Mouse (Mus musculus): ENCODE measurements around the gene Zcchc18.
"Not testable (repeated sequence)": the region's sequence is repeated elsewhere in the genome, so short reads cannot be mapped to it uniquely, and the experiment has no call there.

DNA sequence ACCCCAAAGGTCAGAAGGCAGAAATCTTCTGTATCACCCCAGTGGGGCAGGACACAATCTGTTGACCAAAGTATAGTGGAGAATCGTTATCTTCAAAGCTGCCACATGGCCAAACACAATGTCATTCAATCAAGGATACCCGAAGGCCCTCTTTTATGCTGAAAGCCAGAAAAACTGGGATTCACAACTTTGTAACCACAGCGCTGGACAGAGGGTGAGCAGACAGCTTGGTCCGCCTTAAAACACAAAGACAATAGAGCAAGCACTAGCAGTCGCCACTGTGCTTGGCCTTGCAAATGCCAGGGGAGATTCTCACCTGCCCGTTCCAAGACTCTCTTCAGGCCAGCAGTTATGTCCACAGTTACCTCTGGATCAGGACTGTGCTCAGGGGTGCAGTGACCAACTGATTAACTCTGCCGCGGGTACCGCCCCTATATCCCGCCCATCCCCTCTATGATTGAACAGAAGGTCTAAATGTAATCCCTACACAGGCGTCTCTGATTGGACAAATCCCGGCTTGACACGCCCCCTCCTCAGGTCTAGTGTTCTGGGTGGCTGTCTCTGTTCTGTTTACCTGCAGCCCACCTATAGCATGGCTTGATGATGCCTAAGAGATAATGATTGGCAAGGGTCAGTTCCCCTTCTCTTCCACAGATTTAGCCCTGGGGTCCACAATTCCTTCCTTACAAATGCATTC, 35.2 kb upstream of the Zcchc18 start:
- not testable (repeated sequence) for TF ChIP-seq CHD2 (IDR thresholded peaks at IDR 0.05; ENCODE audit: low read length); ELF1 (IDR thresholded peaks at IDR 0.05; ENCODE audit: low read depth, low read length); EP300 (IDR thresholded peaks at IDR 0.05; ENCODE audit: low read length); CTCF (conservative IDR thresholded peaks at IDR 0.05 in 1 of 2, IDR thresholded peaks at IDR 0.05 in 1 of 2; ENCODE audit: low read depth in 2 of 2, low read length in 2 of 2); ZC3H11A (IDR thresholded peaks at IDR 0.05; ENCODE audit: low read depth, low read length); TBP (conservative IDR thresholded peaks at IDR 0.05; ENCODE audit: low read depth, low read length); POLR2A (IDR thresholded peaks at IDR 0.05; ENCODE audit: low read depth, low read length); MAZ (IDR thresholded peaks at IDR 0.05; ENCODE audit: low read depth, low read length); SIN3A (IDR thresholded peaks at IDR 0.05; ENCODE audit: low read length); MAFK (IDR thresholded peaks at IDR 0.05; ENCODE audit: insufficient replicate concordance, low read length); SMC3 (IDR thresholded peaks at IDR 0.05; ENCODE audit: low read depth, low read length); ZNF384 (IDR thresholded peaks at IDR 0.05; ENCODE audit: low read depth, low read length); POLR2AphosphoS2 (IDR thresholded peaks at IDR 0.05; ENCODE audit: low read depth, low read length)
